9 mouse cellular contexts compared by ENCODE assay signal in the genomic region with DNA sequence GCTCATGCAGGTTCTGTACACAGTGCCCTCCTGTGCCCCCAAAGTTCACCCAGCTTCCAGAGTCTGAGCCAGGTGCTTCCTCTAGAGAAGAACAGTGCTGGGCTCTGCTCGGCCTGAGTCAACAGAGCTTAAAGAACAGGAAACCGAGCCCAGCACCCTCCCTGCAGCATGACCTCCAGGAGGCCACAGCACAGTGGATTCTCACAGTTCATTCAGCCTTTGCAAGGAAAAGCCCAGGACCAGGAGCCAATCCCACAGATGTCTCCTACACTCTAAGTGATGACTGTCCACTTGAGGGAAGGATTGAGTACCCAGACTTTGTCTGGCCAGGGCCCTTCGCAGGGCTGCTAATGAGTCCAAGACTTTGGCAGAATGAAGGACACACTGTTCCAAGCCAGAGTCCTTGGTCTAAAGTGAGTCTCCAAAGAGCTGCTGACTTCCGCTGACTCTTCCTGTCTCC.
DNase-seq lines count a peak whose midpoint lies in the region; ATAC-seq and TF ChIP-seq lines count a peak whose summit lies in the region.
"Had no signal": no experiment of that assay in that cellular context is flagged by ENCODE, and none has a peak within 500 bp of the region (broad histone marks: within the 10 kb centered on the region; RNA-seq: fewer than 3 reads in every experiment).

No protein-coding gene starts in this region.

- no peak overlapping the region for H3K4me2 ChIP-seq in neural tube, embryonic 11.5 days (ENCODE audit: low read depth)
- H3K4me2 ChIP-seq in midbrain, embryonic 15.5 days: no peak overlapping the region

- intact Hi-C loops in heart, postnatal 25 days (cut with DNase I): loop anchor here (2.0 to 5.0 kb wide), 3 partner anchors 15 to 169 kb away; no protein-coding TSS in a partner anchor

- whole genome bisulfite sequencing in neural tube, embryonic 11.5 days: 65% methylated on average over 4 of the region's 4 CpGs
- WGBS in midbrain, embryonic 15.5 days: 60% methylated on average over 4 of the region's 4 CpGs

- H3K27me3 ChIP-seq in neural tube, embryonic 11.5 days (ENCODE audit: control insufficient read depth, insufficient read depth, low read length): no peaks in the 10 kb centered on the region
- no peaks in the 10 kb centered on the region for H3K27me3 ChIP-seq in midbrain, embryonic 15.5 days (replicated peaks)

- no peaks in the 10 kb centered on the region for H3K36me3 ChIP-seq in neural tube, embryonic 11.5 days (ENCODE audit: control insufficient read depth, insufficient read depth, low read length)
- no peaks in the 10 kb centered on the region for H3K36me3 ChIP-seq in midbrain, embryonic 15.5 days (replicated peaks)

- H3K4me1 ChIP-seq in neural tube, embryonic 11.5 days (ENCODE audit: control insufficient read depth, insufficient read depth, low read length): peaks cover 19% of the 10 kb centered on the region
- peaks cover 1% of the 10 kb centered on the region; the same call in 1 of the 2 replicates for H3K4me1 ChIP-seq in cortical plate, adult 2 months (ENCODE audit: control insufficient read depth, insufficient read depth, low read length)
- H3K4me1 ChIP-seq in midbrain, embryonic 15.5 days: peaks cover 6% of the 10 kb centered on the region; the same call in 1 of the 2 replicates

- H3K9me3 ChIP-seq in neural tube, embryonic 11.5 days (ENCODE audit: control insufficient read depth, low read length): no peaks in the 10 kb centered on the region
- H3K9me3 ChIP-seq in midbrain, embryonic 15.5 days: no peaks in the 10 kb centered on the region
- H3K9me3 ChIP-seq: megakaryocyte, embryonic 14.5 days had no signal

- no peak overlapping the region for H3K4me3 ChIP-seq in neural tube, embryonic 11.5 days (ENCODE audit: low read depth, low read length)
- no peak overlapping the region for H3K4me3 ChIP-seq in cortical plate, adult 2 months (ENCODE audit: insufficient read depth, low read length)
- no peak overlapping the region for H3K4me3 ChIP-seq in midbrain, embryonic 15.5 days
- H3K4me3 ChIP-seq: megakaryocyte, embryonic 14.5 days had no signal

- no peak for ATAC-seq in neural tube, embryonic 11.5 days (ENCODE audit: insufficient read depth, low FRiP score, low TSS enrichment)
- ATAC-seq in midbrain, embryonic 15.5 days (replicated peaks): no peak
- no peak for ATAC-seq in activated CD4-positive, CD25-positive, alpha-beta regulatory T cell, adult 4 months

- DNase-seq in neural tube, embryonic 11.5 days (ENCODE audit: low spot score): no peak
- no peak for DNase-seq in neural tube, embryonic 10.5 days (ENCODE audit: extremely low spot score, low spot score)
- peak; percentile 81 for DNase-seq in heart, postnatal 25 days (ENCODE audit: low spot score)
- DNase-seq in kidney, postnatal 4 days: peak; percentile 56 to 71
- DNase-seq in layer of hippocampus, postnatal 25 days (ENCODE audit: extremely low spot score in 1 of 2, low spot score in 1 of 2): no peak

- 0 out of 2 replicates have a peak overlapping the region, but pooled peaks have one; percentile 0 for H3K27ac ChIP-seq in neural tube, embryonic 11.5 days (ENCODE audit: low read depth, low read length)
- peak overlapping the region; percentile 57 for H3K27ac ChIP-seq in cortical plate, adult 2 months (ENCODE audit: insufficient read depth, low read length)
- peak overlapping the region; percentile 6; the same call in 1 of the 2 replicates for H3K27ac ChIP-seq in midbrain, embryonic 15.5 days

- no peak for TF ChIP-seq POLR2A in cortical plate, adult 2 months (IDR thresholded peaks at IDR 0.05; ENCODE audit: extremely low read depth, insufficient read depth, low read length)

- TF ChIP-seq CTCF in cortical plate, adult 2 months (IDR thresholded peaks at IDR 0.05; ENCODE audit: extremely low read depth, insufficient read depth, low read length): no peak

- H3K9ac ChIP-seq in neural tube, embryonic 11.5 days (ENCODE audit: low read length): no peak overlapping the region
- H3K9ac ChIP-seq in midbrain, embryonic 15.5 days: no peak overlapping the region

Comparison
In these comparisons a context has a peak if more than half of its experiments do, and no peak if none do; other contexts are left out.
1. DNase-seq: peak in heart, postnatal 25 days (single experiment) and kidney, postnatal 4 days (2 of 2); none in neural tube, embryonic 11.5 days (single experiment), neural tube, embryonic 10.5 days (single experiment) and layer of hippocampus, postnatal 25 days (0 of 2).
2. H3K27ac ChIP-seq: peak in every context shown above with its lines; median percentile 57 in cortical plate, adult 2 months; 6 in midbrain, embryonic 15.5 days; 0 in neural tube, embryonic 11.5 days.